15 mouse cellular contexts compared by ENCODE assay signal in the genomic region with DNA sequence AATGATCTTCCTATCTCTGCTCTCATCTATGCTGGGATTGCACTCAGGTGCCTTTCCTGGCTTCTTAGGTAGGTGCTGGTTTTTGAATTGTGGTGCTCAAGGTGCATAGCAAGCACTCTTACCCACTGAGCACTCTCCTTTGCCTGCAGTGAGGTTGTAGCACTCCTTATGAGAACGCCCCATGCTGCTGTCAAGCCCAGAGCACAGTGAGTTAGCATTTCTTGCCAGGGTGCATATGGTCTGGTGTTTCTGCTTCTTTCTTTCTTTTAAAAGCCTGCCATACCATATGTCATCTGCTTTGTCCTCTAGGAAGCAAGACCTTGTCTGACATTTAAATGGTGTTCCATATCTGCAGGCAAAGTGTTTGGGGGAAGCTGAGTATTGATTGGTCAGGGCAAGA.
"Had no signal": no experiment of that assay in that cellular context is flagged by ENCODE, and none has a peak within 500 bp of the region (broad histone marks: within the 10 kb centered on the region; RNA-seq: fewer than 3 reads in every experiment).

No protein-coding gene starts in this region.

- H3K27me3 ChIP-seq: neural tube, embryonic 13.5 days; neural tube, embryonic 15.5 days; stomach, embryonic 15.5 days had no signal

- H3K4me2 ChIP-seq: neural tube, embryonic 13.5 days; neural tube, embryonic 15.5 days; stomach, embryonic 15.5 days had no signal

- H3K4me3 ChIP-seq: neural tube, embryonic 13.5 days; neural tube, embryonic 15.5 days; stomach, embryonic 15.5 days had no signal

- H3K9ac ChIP-seq: neural tube, embryonic 13.5 days; neural tube, embryonic 15.5 days; stomach, embryonic 15.5 days had no signal

- H3K36me3 ChIP-seq: neural tube, embryonic 13.5 days; neural tube, embryonic 15.5 days; stomach, embryonic 15.5 days had no signal

- H3K27ac ChIP-seq: neural tube, embryonic 13.5 days; neural tube, embryonic 15.5 days; stomach, embryonic 15.5 days; stomach, postnatal 0 days had no signal

- H3K9me3 ChIP-seq: neural tube, embryonic 15.5 days; stomach, embryonic 15.5 days had no signal

- H3K4me1 ChIP-seq: neural tube, embryonic 13.5 days; neural tube, embryonic 15.5 days; stomach, embryonic 15.5 days had no signal

- DNase-seq: right cerebral cortex, adult 18-20 months; right cerebral cortex, postnatal 14 days; right cerebral cortex, postnatal 25 days; right cerebral cortex, postnatal 4 days; spleen, adult 18-20 months; thymus, adult 18-20 months; thymus, adult 2 months; thymus, postnatal 14 days; thymus, postnatal 25 days; thymus, postnatal 36 days; thymus, postnatal 4 days had no signal
